Mouse (Mus musculus) frontal cortex, adult (tissue): Measurements from ENCODE around the gene Clmp.
"Not testable (repeated sequence)": the region's sequence is repeated elsewhere in the genome, so short reads cannot be mapped to it uniquely, and the experiment has no call there.

ENCODE experiments used
- ATAC-seq: cut with Nextera tagmentation; 2 replicates; pipeline ENCODE4 v1.9.2; 2017; ENCODE audit warnings: mild to moderate bottlenecking, moderate library complexity, mixed read lengths; ENCODE audit not compliant: low TSS enrichment

Gene Clmp

GRCm38 (mm10) chr9:40776044-40776443 lies 90.3 kb downstream of the Clmp start:
- ATAC-seq = no peak

GRCm38 (mm10) chr9:40776459-40777248 lies 90.9 kb downstream of the Clmp start:
- no peak for ATAC-seq

- no peak for ATAC-seq
Measured at GRCm38 (mm10) chr9:40780111-40780510, 94.3 kb downstream of the Clmp start.

GRCm38 (mm10) chr9:40780892-40781725 lies 95.3 kb downstream of the Clmp start:
- ATAC-seq = no peak

GRCm38 (mm10) chr9:40781726-40782581 lies 96.2 kb downstream of the Clmp start:
- ATAC-seq = peak; percentile 64; the same call in 1 of the 2 replicates

GRCm38 (mm10) chr9:40783641-40784373 lies 98.0 kb downstream of the Clmp start:
- no peak for ATAC-seq

- no peak for ATAC-seq
Measured at GRCm38 (mm10) chr9:40784374-40784967, 98.7 kb downstream of the Clmp start.

GRCm38 (mm10) chr9:40785452-40785851 lies 99.7 kb downstream of the Clmp start:
- ATAC-seq = no peak

- not testable (repeated sequence) for ATAC-seq
Measured at GRCm38 (mm10) chr9:40786820-40787219, 101.1 kb downstream of the Clmp start.

- ATAC-seq = no peak
Measured at GRCm38 (mm10) chr9:40791864-40792633, 106.3 kb downstream of the Clmp start.

- ATAC-seq = no peak
Measured at GRCm38 (mm10) chr9:40793581-40793980, 107.8 kb downstream of the Clmp start.

GRCm38 (mm10) chr9:40794251-40794650 lies 108.5 kb downstream of the Clmp start:
- no peak for ATAC-seq

GRCm38 (mm10) chr9:40794926-40795325 lies 109.2 kb downstream of the Clmp start:
- ATAC-seq = no peak

- ATAC-seq = no peak
Measured at GRCm38 (mm10) chr9:40795562-40795961, 109.8 kb downstream of the Clmp start.

GRCm38 (mm10) chr9:40796054-40796453 lies 110.3 kb downstream of the Clmp start:
- ATAC-seq = no peak

- no peak for ATAC-seq
Measured at GRCm38 (mm10) chr9:40798247-40798960, 112.6 kb downstream of the Clmp start.

- no peak for ATAC-seq
Measured at GRCm38 (mm10) chr9:40799112-40799511, 113.3 kb downstream of the Clmp start.

- peak; percentile 26 for ATAC-seq
Measured at GRCm38 (mm10) chr9:40799837-40800501, 114.2 kb downstream of the Clmp start.
